Mouse (Mus musculus) ES-Bruce4 (cell line): Measurements from ENCODE around the gene Nmnat2.

Experiments
- CTCF ChIP-seq: IDR thresholded peaks from one replicate; pipeline ENCODE4 v1.8.1; 2011; ENCODE audit warnings: low read depth, low read length
- EP300 ChIP-seq: IDR thresholded peaks from 2 replicates; pipeline ENCODE4 v1.6.1; 2011; ENCODE audit warnings: low read depth, low read length; ENCODE audit not compliant: insufficient read depth
- POLR2A ChIP-seq: IDR thresholded peaks from one replicate; pipeline ENCODE4 v1.8.1; 2011; ENCODE audit warnings: low read length; ENCODE audit not compliant: insufficient read depth

- TF ChIP-seq CTCF (no peak), POLR2A (no peak), EP300 (peak; percentile 94)
Observed at GRCm38 (mm10) chr1:152916936-152917335, 37.9 kb upstream of the Nmnat2 start.
